7 mouse cellular contexts compared by ENCODE assay signal in the genomic region with DNA sequence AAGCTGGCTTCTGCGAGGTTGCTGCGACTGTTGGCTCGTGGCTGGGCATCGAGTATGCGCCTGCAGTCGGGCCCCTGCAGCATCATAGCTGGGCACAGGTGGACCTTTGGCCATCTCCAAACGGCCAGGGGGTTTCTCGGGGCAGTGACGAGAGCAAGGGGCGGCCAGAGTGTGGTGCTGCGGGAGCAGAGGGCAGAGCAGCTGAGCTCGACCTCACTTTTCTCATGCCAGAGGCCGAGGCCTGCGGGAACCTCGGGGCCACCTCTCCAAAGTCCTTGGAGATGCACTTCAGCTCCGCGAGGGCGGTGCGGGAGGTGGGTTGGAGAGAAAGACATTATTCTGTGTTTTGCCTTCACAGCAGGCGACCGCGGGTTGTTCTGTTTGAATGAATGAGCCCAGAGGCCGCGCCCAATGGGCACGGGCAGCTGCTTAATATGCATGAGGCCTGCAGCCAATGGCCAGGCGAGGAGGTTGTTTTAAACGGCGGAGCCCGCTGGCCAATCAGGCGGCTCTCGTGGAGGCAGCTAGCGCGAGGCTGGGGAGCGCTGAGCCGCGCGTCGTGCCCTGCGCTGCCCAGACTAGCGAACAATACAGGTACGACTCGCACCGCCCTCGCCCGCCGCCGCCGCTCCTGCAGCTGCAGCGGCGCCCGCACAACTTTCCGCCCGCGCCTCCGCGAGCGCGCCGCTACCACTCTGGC. TPM values are rescaled to one million over a fixed set of nuclear protein-coding genes. Genes with fewer than 3 reads are reported as not detected.
A peak's percentile ranks its signal among the peaks of the same experiment; 100 is the strongest.
DNase-seq lines count a peak whose midpoint lies in the region; ATAC-seq lines count a peak whose summit lies in the region.

A gene (plus strand): TSS at position 504 of the 700 bp plus-strand sequence.

- peak; percentile 98 for ATAC-seq in embryonic facial prominence, embryonic 11.5 days (replicated peaks; ENCODE audit: insufficient number of reproducible peaks, low FRiP score, low TSS enrichment, low read depth)
- peak; percentile 95 for ATAC-seq in limb, embryonic 11.5 days (ENCODE audit: insufficient number of reproducible peaks, low FRiP score, low TSS enrichment, low read depth)
- peak; percentile 97 for ATAC-seq in midbrain, embryonic 14.5 days (ENCODE audit: low FRiP score, low TSS enrichment)

- DNase-seq in adrenal gland, postnatal 14 days, result peak; percentile 91
- peak; percentile 90 for DNase-seq in embryonic facial prominence, embryonic 11.5 days (ENCODE audit: low spot score)
- peak; percentile 99 for DNase-seq in heart, adult 11 months
- DNase-seq in kidney, adult 18-20 months, result peak; percentile 81
- peak; percentile 82 for DNase-seq in limb, embryonic 11.5 days (ENCODE audit: low spot score)
- peak; percentile 92 for DNase-seq in midbrain, embryonic 14.5 days
- peak; percentile 52 to 62 for DNase-seq in spleen, adult 18-20 months

- H3K4me1 ChIP-seq in embryonic facial prominence, embryonic 11.5 days (ENCODE audit: control insufficient read depth, insufficient read depth, low read length), result no peaks in the 10 kb centered on the region
- no peaks in the 10 kb centered on the region for H3K4me1 ChIP-seq in limb, embryonic 11.5 days (ENCODE audit: control insufficient read depth, insufficient read depth, low read length)
- no peaks in the 10 kb centered on the region for H3K4me1 ChIP-seq in midbrain, embryonic 14.5 days (ENCODE audit: control insufficient read depth, insufficient read depth, low read length)

- H3K9ac ChIP-seq in embryonic facial prominence, embryonic 11.5 days (replicated peaks; ENCODE audit: low read length), result peak within 1 kb of the TSS; percentile 95
- peak within 1 kb of the TSS; percentile 94 for H3K9ac ChIP-seq in limb, embryonic 11.5 days (ENCODE audit: low read length)
- H3K9ac ChIP-seq in midbrain, embryonic 14.5 days (replicated peaks; ENCODE audit: low read length), result peak within 1 kb of the TSS; percentile 89

- peak within 1 kb of the TSS; percentile 97 for H3K27ac ChIP-seq in embryonic facial prominence, embryonic 11.5 days (replicated peaks; ENCODE audit: low read depth, low read length)
- peak within 1 kb of the TSS; percentile 98 for H3K27ac ChIP-seq in limb, embryonic 11.5 days (replicated peaks; ENCODE audit: low read depth, low read length)
- H3K27ac ChIP-seq in midbrain, embryonic 14.5 days (replicated peaks; ENCODE audit: low read depth, low read length), result peak within 1 kb of the TSS; percentile 98

- H3K9me3 ChIP-seq in embryonic facial prominence, embryonic 11.5 days (replicated peaks; ENCODE audit: control insufficient read depth, low read length), result no peaks in the 10 kb centered on the region
- H3K9me3 ChIP-seq in limb, embryonic 11.5 days (ENCODE audit: control insufficient read depth, low read length), result no peaks in the 10 kb centered on the region
- H3K9me3 ChIP-seq in midbrain, embryonic 14.5 days (ENCODE audit: control insufficient read depth, low read length), result no peaks in the 10 kb centered on the region

- H3K4me3 ChIP-seq in embryonic facial prominence, embryonic 11.5 days (ENCODE audit: low read depth, low read length), result peak within 1 kb of the TSS; percentile 71
- H3K4me3 ChIP-seq in limb, embryonic 11.5 days (ENCODE audit: low read depth, low read length), result peak within 1 kb of the TSS; percentile 68
- peak within 1 kb of the TSS; percentile 64 for H3K4me3 ChIP-seq in midbrain, embryonic 14.5 days (replicated peaks; ENCODE audit: low read depth, low read length)

- no peaks in the 10 kb centered on the region for H3K36me3 ChIP-seq in embryonic facial prominence, embryonic 11.5 days (replicated peaks; ENCODE audit: control insufficient read depth, insufficient read depth, low read depth, low read length)
- no peaks in the 10 kb centered on the region for H3K36me3 ChIP-seq in limb, embryonic 11.5 days (ENCODE audit: control insufficient read depth, insufficient read depth, low read length)
- H3K36me3 ChIP-seq in midbrain, embryonic 14.5 days (ENCODE audit: control insufficient read depth, insufficient read depth, low read length), result peaks cover 8% of the 10 kb centered on the region

- WGBS in embryonic facial prominence, embryonic 11.5 days, result 15% methylated on average over 34 of the region's 59 CpGs
- 27% methylated on average over 38 of the region's 59 CpGs for WGBS in limb, embryonic 11.5 days
- WGBS in midbrain, embryonic 14.5 days, result 22% methylated on average over 59 of the region's 59 CpGs

- H3K27me3 ChIP-seq in embryonic facial prominence, embryonic 11.5 days (ENCODE audit: control insufficient read depth, insufficient read depth, low read length), result no peaks in the 10 kb centered on the region
- 0 out of 2 replicates have a peak, but pooled peaks cover 2% of the 10 kb centered on the region for H3K27me3 ChIP-seq in limb, embryonic 11.5 days (ENCODE audit: control insufficient read depth, insufficient read depth, low read length)
- no peaks in the 10 kb centered on the region for H3K27me3 ChIP-seq in midbrain, embryonic 14.5 days (ENCODE audit: control insufficient read depth, insufficient read depth, low read length)

- H3K4me2 ChIP-seq in embryonic facial prominence, embryonic 11.5 days (ENCODE audit: low read depth, low read length), result peak within 1 kb of the TSS; percentile 42
- peak within 1 kb of the TSS; percentile 42 for H3K4me2 ChIP-seq in limb, embryonic 11.5 days (ENCODE audit: low read depth, severe bottlenecking)
- peak within 1 kb of the TSS; percentile 61 for H3K4me2 ChIP-seq in midbrain, embryonic 14.5 days (ENCODE audit: low read length)

RNA-seq across cellular contexts. Expression of the gene that starts here (rescaled TPM):
- 151 and 154 TPM in 2 replicates for total RNA-seq in adrenal gland, postnatal 14 days (2021)
- 570 and 611 TPM in 2 replicates for polyA plus RNA-seq in embryonic facial prominence, embryonic 11.5 days (2014; fragmentation: Nextera tagmentation; extraction: Ambion mirVana)
- 670 and 681 TPM in 2 replicates for polyA plus RNA-seq in limb, embryonic 11.5 days (2014; fragmentation: Nextera tagmentation; extraction: Ambion mirVana)
- 391 and 468 TPM in 2 replicates for polyA plus RNA-seq in midbrain, embryonic 14.5 days (2014; fragmentation: Nextera tagmentation; extraction: Ambion mirVana)

Comparison
In these comparisons a context has a peak if more than half of its experiments do, and no peak if none do; other contexts are left out.
1. Peak in every context shown above with its lines: DNase-seq, ATAC-seq, H3K4me3 ChIP-seq and H3K27ac ChIP-seq.